Mouse (Mus musculus): ENCODE measurements around the gene Gm7138. TPM values are rescaled to one million over a fixed set of nuclear protein-coding genes. Genes with fewer than 3 reads are reported as not detected.
"Not testable (repeated sequence)": the region's sequence is repeated elsewhere in the genome, so short reads cannot be mapped to it uniquely, and the experiment has no call there.

Gm7138 gene
- polyA plus RNA-seq, 1 experiment from 2014 or later, result not detected

GRCm38 (mm10) chr10:77797677-77798076 is 20.9 kb upstream of the Gm7138 start:
- ATAC-seq (ENCODE audit: low read depth), result no peak
- WGBS, result 16% methylated on average over 3 of the region's 3 CpGs

GRCm38 (mm10) chr10:77794976-77795375 is 18.2 kb upstream of the Gm7138 start, which contains the start of gene Gm9639:
Gene Gm9639 (minus strand): TSS chr10:77795076.
- H3K27ac ChIP-seq (ENCODE audit: low read depth, low read length), result no peak within 1 kb of the TSS
- H3K27me3 ChIP-seq (ENCODE audit: control insufficient read depth, insufficient read depth, low read length), result no peaks in the 10 kb centered on the region
- no peaks in the 10 kb centered on the region for H3K9me3 ChIP-seq (ENCODE audit: control insufficient read depth, low read length)
- no peak within 1 kb of the TSS for H3K4me3 ChIP-seq (ENCODE audit: low read depth, low read length)
- no peak for ATAC-seq (ENCODE audit: low read depth)
- WGBS, result 60% methylated on average over 2 of the region's 2 CpGs
- H3K4me2 ChIP-seq (ENCODE audit: low read depth, low read length), result no peak within 1 kb of the TSS
- no peaks in the 10 kb centered on the region for H3K36me3 ChIP-seq (ENCODE audit: control insufficient read depth, insufficient read depth, low read length)
- no peak within 1 kb of the TSS for H3K9ac ChIP-seq (replicated peaks; ENCODE audit: low read depth, low read length)
- H3K4me1 ChIP-seq (ENCODE audit: control insufficient read depth, insufficient read depth, low read length), result no peaks in the 10 kb centered on the region

More at GRCm38 (mm10) chr10:77797677-77798076, 20.9 kb upstream of the Gm7138 start:
- Histone ChIP-seq H3K9ac (replicated peaks; ENCODE audit: low read depth, low read length) (no peak overlapping the region), H3K27ac (ENCODE audit: low read depth, low read length) (no peak overlapping the region), H3K4me2 (ENCODE audit: low read depth, low read length) (no peak overlapping the region), H3K4me1 (ENCODE audit: control insufficient read depth, insufficient read depth, low read length) (no peaks in the 10 kb centered on the region), H3K27me3 (ENCODE audit: control insufficient read depth, insufficient read depth, low read length) (no peaks in the 10 kb centered on the region), H3K9me3 (ENCODE audit: control insufficient read depth, low read length) (no peaks in the 10 kb centered on the region), H3K4me3 (ENCODE audit: low read depth, low read length) (no peak overlapping the region), H3K36me3 (ENCODE audit: control insufficient read depth, insufficient read depth, low read length) (no peaks in the 10 kb centered on the region)

DNA sequence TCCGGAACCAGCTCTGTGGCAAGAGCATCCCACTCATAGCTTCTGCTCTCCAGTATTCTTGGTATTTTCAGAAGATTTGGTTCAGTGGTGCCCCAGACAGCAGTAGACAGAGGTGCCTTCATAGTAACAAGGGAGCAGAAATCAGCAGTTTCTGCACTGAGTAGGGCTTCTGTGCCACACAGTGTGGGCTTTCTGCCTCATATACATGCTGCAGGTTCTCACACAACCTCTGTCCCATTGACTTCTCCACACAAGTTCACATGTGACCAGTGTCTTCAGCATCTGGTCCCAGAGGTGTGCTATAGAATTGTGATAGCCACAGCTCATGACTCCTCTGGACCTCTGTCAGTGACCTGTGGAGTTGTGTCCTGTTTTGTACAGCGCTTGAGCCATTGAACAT is 11.9 kb upstream of the Gm7138 start:
- Histone ChIP-seq H3K4me3 (ENCODE audit: low read depth, low read length) (no peak overlapping the region), H3K9me3 (ENCODE audit: control insufficient read depth, low read length) (no peaks in the 10 kb centered on the region), H3K27ac (ENCODE audit: low read depth, low read length) (no peak overlapping the region), H3K9ac (replicated peaks; ENCODE audit: low read depth, low read length) (no peak overlapping the region), H3K27me3 (ENCODE audit: control insufficient read depth, insufficient read depth, low read length) (no peaks in the 10 kb centered on the region), H3K4me1 (ENCODE audit: control insufficient read depth, insufficient read depth, low read length) (no peaks in the 10 kb centered on the region), H3K4me2 (ENCODE audit: low read depth, low read length) (no peak overlapping the region), H3K36me3 (ENCODE audit: control insufficient read depth, insufficient read depth, low read length) (no peaks in the 10 kb centered on the region)
- no peak for ATAC-seq (ENCODE audit: low read depth)
- WGBS, result 83% methylated on average over 2 of the region's 2 CpGs

DNA sequence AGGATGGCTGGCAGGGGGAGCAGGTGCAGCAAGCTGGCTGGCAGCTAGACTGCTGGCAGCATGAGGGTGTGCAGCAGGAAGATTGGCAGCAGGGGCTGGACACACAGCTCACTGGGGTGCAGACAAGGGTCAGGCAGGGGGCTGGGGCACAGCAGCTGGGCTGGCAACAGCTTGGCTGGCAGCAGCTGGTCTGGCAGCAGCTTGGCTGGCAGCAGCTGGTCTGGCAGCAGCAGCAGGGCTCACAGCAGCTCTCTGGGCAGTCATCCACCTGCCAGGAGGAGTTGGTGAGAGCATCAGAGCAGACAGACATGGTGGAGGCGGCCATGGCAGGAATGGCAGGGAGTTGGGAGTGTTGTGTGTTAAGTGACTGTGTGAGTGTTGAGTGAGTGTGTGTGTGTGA is 11.1 kb upstream of the Gm7138 start, which contains the start of gene Gm7137:
Gm7137 (minus strand) TSS at position 325 of the 400 bp plus-strand sequence.
- not testable (repeated sequence) for ATAC-seq (ENCODE audit: low read depth); H3K4me3 ChIP-seq (ENCODE audit: low read depth, low read length); H3K9me3 ChIP-seq (ENCODE audit: control insufficient read depth, low read length); H3K27me3 ChIP-seq (ENCODE audit: control insufficient read depth, insufficient read depth, low read length); H3K4me1 ChIP-seq (ENCODE audit: control insufficient read depth, insufficient read depth, low read length); H3K36me3 ChIP-seq (ENCODE audit: control insufficient read depth, insufficient read depth, low read length); H3K9ac ChIP-seq (replicated peaks; ENCODE audit: low read depth, low read length); H3K4me2 ChIP-seq (ENCODE audit: low read depth, low read length); H3K27ac ChIP-seq (ENCODE audit: low read depth, low read length)
- no CpG with 5 or more reads among the region's 1 CpGs for WGBS

DNA sequence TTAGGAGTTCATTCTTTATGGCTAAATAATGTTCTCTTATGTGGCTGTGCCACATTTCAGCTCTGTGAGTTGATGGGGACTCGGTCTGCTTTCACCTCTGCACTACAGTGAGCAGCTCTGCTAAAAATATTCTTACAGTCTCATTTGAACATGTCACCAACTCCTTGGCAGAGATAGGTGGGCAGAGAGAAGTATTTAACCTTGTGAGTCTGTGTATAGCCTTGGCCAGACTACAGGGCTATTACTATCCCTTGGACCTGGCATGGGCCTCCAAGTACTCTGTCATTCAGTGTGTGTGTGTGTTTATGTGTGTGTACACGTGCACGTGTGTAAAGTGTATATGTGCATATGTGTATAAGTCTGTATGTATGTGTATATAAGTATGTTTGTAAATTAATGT is 6.7 kb upstream of the Gm7138 start:
- H3K4me2 ChIP-seq (ENCODE audit: low read depth, low read length); H3K4me1 ChIP-seq (ENCODE audit: control insufficient read depth, insufficient read depth, low read length); H3K4me3 ChIP-seq (ENCODE audit: low read depth, low read length); H3K36me3 ChIP-seq (ENCODE audit: control insufficient read depth, insufficient read depth, low read length); ATAC-seq (ENCODE audit: low read depth); H3K27me3 ChIP-seq (ENCODE audit: control insufficient read depth, insufficient read depth, low read length); H3K9me3 ChIP-seq (ENCODE audit: control insufficient read depth, low read length); H3K9ac ChIP-seq (replicated peaks; ENCODE audit: low read depth, low read length); H3K27ac ChIP-seq (ENCODE audit: low read depth, low read length): not testable (repeated sequence)
- WGBS, result 100% methylated on average over 1 of the region's 3 CpGs

DNA sequence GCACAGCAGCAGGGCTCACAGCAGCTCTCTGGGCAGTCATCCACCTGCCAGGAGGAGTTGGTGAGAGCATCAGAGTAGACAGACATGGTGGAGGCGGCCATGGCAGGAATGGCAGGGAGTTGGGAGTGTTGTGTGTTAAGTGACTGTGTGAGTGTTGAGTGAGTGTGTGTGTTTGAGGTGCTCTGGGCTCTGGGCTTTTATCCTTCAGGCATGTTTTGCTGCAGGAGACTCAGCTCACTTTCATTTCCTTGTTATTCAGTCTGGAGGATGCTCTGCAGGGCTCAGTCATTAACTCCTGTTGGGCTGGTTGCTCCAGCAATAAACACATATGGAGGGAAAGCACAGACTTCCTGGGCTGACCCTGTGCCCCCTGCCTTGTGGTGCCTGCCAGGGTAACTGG is 5.7 kb upstream of the Gm7138 start, which contains the start of gene Gm3250:
Gm3250 (minus strand) TSS at position 101 of the 400 bp plus-strand sequence.
- not testable (repeated sequence) for H3K4me3 ChIP-seq (ENCODE audit: low read depth, low read length); H3K4me1 ChIP-seq (ENCODE audit: control insufficient read depth, insufficient read depth, low read length); H3K9me3 ChIP-seq (ENCODE audit: control insufficient read depth, low read length); ATAC-seq (ENCODE audit: low read depth); H3K27ac ChIP-seq (ENCODE audit: low read depth, low read length); H3K36me3 ChIP-seq (ENCODE audit: control insufficient read depth, insufficient read depth, low read length); H3K9ac ChIP-seq (replicated peaks; ENCODE audit: low read depth, low read length); H3K27me3 ChIP-seq (ENCODE audit: control insufficient read depth, insufficient read depth, low read length); H3K4me2 ChIP-seq (ENCODE audit: low read depth, low read length)
- 40% methylated on average over 1 of the region's 1 CpGs for WGBS

GRCm38 (mm10) chr10:77772142-77772541 is 4.6 kb downstream of the Gm7138 start:
- WGBS, result 75% methylated on average over 1 of the region's 3 CpGs
- H3K36me3 ChIP-seq (ENCODE audit: control insufficient read depth, insufficient read depth, low read length); H3K4me3 ChIP-seq (ENCODE audit: low read depth, low read length): not testable (repeated sequence)

DNA sequence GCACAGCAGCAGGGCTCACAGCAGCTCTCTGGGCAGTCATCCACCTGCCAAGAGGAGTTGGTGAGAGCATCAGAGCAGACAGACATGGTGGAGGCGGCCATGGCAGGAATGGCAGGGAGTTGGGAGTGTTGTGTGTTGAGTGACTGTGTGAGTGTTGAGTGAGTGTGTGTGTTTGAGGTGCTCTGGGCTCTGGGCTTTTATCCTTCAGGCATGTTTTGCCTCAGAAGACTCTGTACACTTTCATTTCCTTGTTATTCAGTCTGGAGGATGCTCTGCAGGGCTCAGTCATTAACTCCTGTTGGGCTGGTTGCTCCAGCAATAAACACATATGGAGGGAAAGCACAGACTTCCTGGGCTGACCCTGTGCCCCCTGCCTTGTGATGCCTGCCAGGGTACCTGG is 5.5 kb downstream of the Gm7138 start, which contains the start of gene Gm3238:
Gm3238 (minus strand) TSS at position 101 of the 400 bp plus-strand sequence.
- WGBS, result 60% methylated on average over 1 of the region's 1 CpGs
- not testable (repeated sequence) for H3K9me3 ChIP-seq (ENCODE audit: control insufficient read depth, low read length); H3K9ac ChIP-seq (replicated peaks; ENCODE audit: low read depth, low read length); H3K4me1 ChIP-seq (ENCODE audit: control insufficient read depth, insufficient read depth, low read length); H3K27ac ChIP-seq (ENCODE audit: low read depth, low read length); H3K4me2 ChIP-seq (ENCODE audit: low read depth, low read length); H3K36me3 ChIP-seq (ENCODE audit: control insufficient read depth, insufficient read depth, low read length); ATAC-seq (ENCODE audit: low read depth); H3K27me3 ChIP-seq (ENCODE audit: control insufficient read depth, insufficient read depth, low read length); H3K4me3 ChIP-seq (ENCODE audit: low read depth, low read length)

More at GRCm38 (mm10) chr10:77772142-77772541, 4.6 kb downstream of the Gm7138 start:
- not testable (repeated sequence) for H3K4me1 ChIP-seq (ENCODE audit: control insufficient read depth, insufficient read depth, low read length); ATAC-seq (ENCODE audit: low read depth); H3K9ac ChIP-seq (replicated peaks; ENCODE audit: low read depth, low read length); H3K27ac ChIP-seq (ENCODE audit: low read depth, low read length); H3K9me3 ChIP-seq (ENCODE audit: control insufficient read depth, low read length); H3K4me2 ChIP-seq (ENCODE audit: low read depth, low read length); H3K27me3 ChIP-seq (ENCODE audit: control insufficient read depth, insufficient read depth, low read length)

GRCm38 (mm10) chr10:77769727-77770126 is 7.0 kb downstream of the Gm7138 start:
- no peaks in the 10 kb centered on the region for H3K36me3 ChIP-seq (ENCODE audit: control insufficient read depth, insufficient read depth, low read length)
- no peak overlapping the region for H3K4me2 ChIP-seq (ENCODE audit: low read depth, low read length)
- no peak overlapping the region for H3K27ac ChIP-seq (ENCODE audit: low read depth, low read length)
- 85% methylated on average over 1 of the region's 1 CpGs for WGBS
- no peaks in the 10 kb centered on the region for H3K27me3 ChIP-seq (ENCODE audit: control insufficient read depth, insufficient read depth, low read length)
- no peaks in the 10 kb centered on the region for H3K4me1 ChIP-seq (ENCODE audit: control insufficient read depth, insufficient read depth, low read length)
- ATAC-seq (ENCODE audit: low read depth), result no peak
- no peak overlapping the region for H3K9ac ChIP-seq (replicated peaks; ENCODE audit: low read depth, low read length)
- no peak overlapping the region for H3K4me3 ChIP-seq (ENCODE audit: low read depth, low read length)
- H3K9me3 ChIP-seq (ENCODE audit: control insufficient read depth, low read length), result no peaks in the 10 kb centered on the region

Measured in neural tube, embryonic 14.5 days (tissue).